Mouse (Mus musculus): Measurements from ENCODE around the gene Map2k1. TPM values are rescaled to one million over a fixed set of nuclear protein-coding genes. Genes with fewer than 3 reads are reported as not detected.
"Not testable (repeated sequence)": the region's sequence is repeated elsewhere in the genome, so short reads cannot be mapped to it uniquely, and the experiment has no call there.

Gene Map2k1
- total and polyA plus RNA-seq, 3 experiments, result 30.0 to 47.5 (median 47.2) TPM

DNA sequence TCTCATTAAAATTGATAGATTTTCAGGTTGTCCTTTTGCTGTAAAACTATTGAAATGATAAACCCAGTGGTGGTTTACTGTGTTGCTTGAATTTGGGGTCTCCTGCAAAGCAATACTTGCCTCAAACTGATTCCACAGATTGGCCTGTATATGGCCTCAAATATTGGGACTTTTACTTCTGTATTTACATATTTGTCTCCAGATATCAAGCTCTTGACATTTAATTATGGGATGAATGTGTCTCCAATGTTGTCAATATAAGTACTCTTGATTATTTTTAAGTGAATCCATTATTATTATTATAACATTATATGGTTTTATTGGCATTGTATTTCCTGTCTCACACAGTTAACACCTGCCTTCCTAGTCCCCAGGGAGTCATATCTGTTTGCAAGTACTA is 79.1 kb downstream of the Map2k1 start:
- H3K79me2 ChIP-seq (replicated peaks; ENCODE audit: control insufficient read depth, insufficient read depth, low read length), result no peaks in the 10 kb centered on the region; the same call in 1 of the 2 replicates
- no peak overlapping the region for H3K9ac ChIP-seq (ENCODE audit: low read depth, low read length)
- H3K4me3 ChIP-seq, result peak overlapping the region; percentile 91
- no peak for DNase-seq
- intact Hi-C loops (cut with DNase I), result no loop called here
- TF ChIP-seq CTCF (IDR thresholded peaks at IDR 0.05) (no peak), EP300 (IDR thresholded peaks at IDR 0.05; ENCODE audit: insufficient read depth, low read depth, low read length) (no peak), POLR2A (IDR thresholded peaks at IDR 0.05; ENCODE audit: insufficient read depth, low read depth, low read length) (no peak)
- peaks cover 13% of the 10 kb centered on the region for H3K36me3 ChIP-seq (ENCODE audit: control insufficient read depth, insufficient read depth, low read length)
- H3K4me1 ChIP-seq (ENCODE audit: control insufficient read depth, insufficient read depth, low read length), result peaks cover 4% of the 10 kb centered on the region
- H3K27me3 ChIP-seq (ENCODE audit: control insufficient read depth, insufficient read depth, low read length), result no peaks in the 10 kb centered on the region
- H3K27ac ChIP-seq, result no peak overlapping the region

DNA sequence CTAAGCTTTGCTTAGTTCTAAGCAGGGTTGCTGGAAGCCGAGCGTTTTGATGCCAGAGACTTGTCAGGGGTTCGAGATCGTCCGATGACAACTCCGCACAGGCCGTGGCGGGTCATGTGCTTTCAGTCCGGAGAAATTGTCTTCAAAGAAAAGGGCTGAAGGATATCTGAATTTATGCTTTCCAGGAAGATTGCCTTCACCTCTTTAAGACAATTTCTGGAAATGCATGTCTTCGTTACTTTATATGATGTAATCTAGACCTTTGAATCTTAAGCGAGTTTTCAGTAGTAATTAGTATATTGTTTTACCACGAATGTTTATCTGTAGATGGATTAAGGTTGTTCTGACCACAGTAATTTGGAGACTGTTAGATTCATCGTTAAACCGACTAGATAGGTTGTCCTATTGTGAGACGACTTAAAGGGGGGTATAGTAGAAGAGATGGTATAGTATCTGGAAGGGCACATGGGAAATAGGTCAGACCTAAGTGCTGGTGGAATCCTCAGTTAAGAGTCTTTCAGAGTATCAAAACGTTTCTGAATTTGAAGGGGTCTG is 79.7 kb downstream of the Map2k1 start:
- intact Hi-C loops (cut with DNase I), result no loop called here
- TF ChIP-seq CTCF (IDR thresholded peaks at IDR 0.05), result no peak
- TF ChIP-seq EP300 (IDR thresholded peaks at IDR 0.05; ENCODE audit: insufficient read depth, low read depth, low read length), result no peak
- TF ChIP-seq POLR2A (IDR thresholded peaks at IDR 0.05; ENCODE audit: insufficient read depth, low read depth, low read length), result no peak
- under 1% methylated on average over 16 of the region's 16 CpGs for WGBS
- no peak for DNase-seq
- peak overlapping the region; percentile 91 for H3K4me3 ChIP-seq
- H3K4me1 ChIP-seq (ENCODE audit: control insufficient read depth, insufficient read depth, low read length), result peaks cover 4% of the 10 kb centered on the region
- H3K9ac ChIP-seq (ENCODE audit: low read depth, low read length), result peak overlapping the region; percentile 85
- no peaks in the 10 kb centered on the region for H3K27me3 ChIP-seq (ENCODE audit: control insufficient read depth, insufficient read depth, low read length)
- H3K79me2 ChIP-seq (replicated peaks; ENCODE audit: control insufficient read depth, insufficient read depth, low read length), result no peaks in the 10 kb centered on the region; the same call in 1 of the 2 replicates
- H3K36me3 ChIP-seq (ENCODE audit: control insufficient read depth, insufficient read depth, low read length), result peaks cover 12% of the 10 kb centered on the region
- peak overlapping the region; percentile 98 for H3K27ac ChIP-seq

DNA sequence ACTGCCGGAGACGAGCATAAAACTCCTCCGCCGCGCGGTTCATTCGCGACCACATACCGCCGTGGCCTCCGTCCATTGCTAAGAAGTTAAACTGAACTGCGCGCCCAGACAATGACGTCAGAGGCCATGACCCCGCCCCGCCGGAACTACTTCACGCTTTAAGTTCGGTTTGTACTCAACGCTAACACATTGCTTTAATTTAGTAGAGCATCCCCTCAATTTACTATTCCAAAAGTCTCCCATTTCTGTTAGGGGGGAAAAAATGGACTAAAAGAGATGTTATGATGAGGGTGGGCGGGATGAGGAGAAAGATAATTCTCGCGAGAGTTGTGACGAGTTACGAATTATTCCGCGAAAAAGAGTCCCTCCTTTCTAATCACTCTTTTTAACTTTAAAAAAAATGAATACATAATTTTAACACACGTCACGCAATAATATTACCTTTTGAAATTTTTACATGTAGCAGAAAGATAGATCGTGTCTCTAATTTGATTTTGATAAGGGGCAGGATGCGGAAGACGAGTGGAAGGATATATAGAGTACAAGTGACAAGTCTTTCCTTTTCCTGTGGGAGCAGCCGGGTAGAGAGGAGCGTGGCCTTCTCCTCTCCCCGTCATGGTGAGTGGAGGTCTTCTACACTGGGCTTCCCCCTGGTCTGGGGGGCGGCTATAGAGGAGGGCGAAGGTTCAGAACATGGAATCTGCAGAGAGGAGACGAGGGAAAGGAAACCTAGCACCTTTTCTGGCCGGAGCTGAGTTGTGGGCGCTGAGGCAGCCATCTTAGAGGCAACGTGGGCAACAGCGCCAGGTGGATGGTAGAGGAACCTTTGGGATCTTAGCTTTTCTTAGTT is 80.4 kb downstream of the Map2k1 start, which contains the start of the genes Zwilch and Rpl4:
TSS of gene Zwilch (minus strand) at position 289 of the 850 bp plus-strand sequence.
TSS of gene Rpl4 (plus strand) at position 560 of the 850 bp plus-strand sequence.
- no peaks in the 10 kb centered on the region; the same call in 1 of the 2 replicates for H3K79me2 ChIP-seq (replicated peaks; ENCODE audit: control insufficient read depth, insufficient read depth, low read length)
- peak within 1 kb of the TSS; percentile 85 for H3K9ac ChIP-seq (ENCODE audit: low read depth, low read length)
- H3K4me1 ChIP-seq (ENCODE audit: control insufficient read depth, insufficient read depth, low read length), result peaks cover 2% of the 10 kb centered on the region
- H3K27me3 ChIP-seq (ENCODE audit: control insufficient read depth, insufficient read depth, low read length), result no peaks in the 10 kb centered on the region
- TF ChIP-seq CTCF (IDR thresholded peaks at IDR 0.05), result no peak
- peak; percentile 98 for TF ChIP-seq POLR2A (IDR thresholded peaks at IDR 0.05; ENCODE audit: insufficient read depth, low read depth, low read length)
- peak; percentile 48; the same call in 1 of the 2 replicates for TF ChIP-seq EP300 (IDR thresholded peaks at IDR 0.05; ENCODE audit: insufficient read depth, low read depth, low read length)
- intact Hi-C loops (cut with DNase I), result no loop called here
- peak; percentile 83 to 85 for DNase-seq
- peak within 1 kb of the TSS; percentile 98 for H3K27ac ChIP-seq
- peak within 1 kb of the TSS; percentile 91 for H3K4me3 ChIP-seq
- peaks cover 6% of the 10 kb centered on the region for H3K36me3 ChIP-seq (ENCODE audit: control insufficient read depth, insufficient read depth, low read length)
- under 1% methylated on average over 42 of the region's 42 CpGs for WGBS

DNA sequence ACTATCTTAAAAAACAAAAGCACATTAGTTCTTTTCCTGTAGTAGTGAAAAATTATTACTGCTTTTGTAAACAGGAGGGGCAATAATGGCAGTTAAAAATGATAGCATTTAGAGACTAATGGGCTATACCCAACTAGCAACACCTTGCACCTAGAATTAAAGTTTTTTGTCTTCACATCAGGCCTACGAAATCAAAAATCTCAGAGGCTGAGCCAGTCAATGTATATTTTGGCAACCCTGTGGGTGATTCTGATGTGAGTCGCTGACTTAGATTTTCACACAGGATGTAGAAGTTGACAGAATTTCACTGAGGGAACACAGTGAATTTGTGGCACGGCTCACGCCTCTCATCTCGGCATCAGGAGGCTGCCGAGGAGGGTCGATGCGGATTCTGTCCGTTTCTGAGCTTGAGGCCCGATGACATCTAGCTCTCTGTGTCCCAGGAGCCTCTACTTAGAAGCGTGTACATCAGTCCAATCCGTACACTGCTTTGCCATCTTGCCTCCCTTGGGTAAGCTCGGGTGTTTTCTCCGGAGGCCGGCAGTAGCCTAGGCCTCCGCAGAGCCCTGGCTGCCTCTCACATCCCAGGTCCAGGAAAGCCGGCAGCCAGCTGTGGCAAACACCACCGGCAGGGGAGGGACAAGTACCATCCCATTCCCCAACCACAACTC is 81.2 kb downstream of the Map2k1 start:
- peaks cover 2% of the 10 kb centered on the region for H3K4me1 ChIP-seq (ENCODE audit: control insufficient read depth, insufficient read depth, low read length)
- H3K27me3 ChIP-seq (ENCODE audit: control insufficient read depth, insufficient read depth, low read length), result no peaks in the 10 kb centered on the region
- TF ChIP-seq EP300 (IDR thresholded peaks at IDR 0.05; ENCODE audit: insufficient read depth, low read depth, low read length) (no peak), CTCF (IDR thresholded peaks at IDR 0.05) (peak; percentile 27), POLR2A (IDR thresholded peaks at IDR 0.05; ENCODE audit: insufficient read depth, low read depth, low read length) (no peak)
- no peaks in the 10 kb centered on the region; the same call in 1 of the 2 replicates for H3K79me2 ChIP-seq (replicated peaks; ENCODE audit: control insufficient read depth, insufficient read depth, low read length)
- intact Hi-C loops (cut with DNase I), result no loop called here
- WGBS, result 2% methylated on average over 18 of the region's 18 CpGs
- H3K9ac ChIP-seq (ENCODE audit: low read depth, low read length), result peak overlapping the region; percentile 36
- H3K36me3 ChIP-seq (ENCODE audit: control insufficient read depth, insufficient read depth, low read length), result peaks cover 5% of the 10 kb centered on the region
- DNase-seq, result no peak
- peak overlapping the region; percentile 98 for H3K27ac ChIP-seq
- peak overlapping the region; percentile 91 for H3K4me3 ChIP-seq

DNA sequence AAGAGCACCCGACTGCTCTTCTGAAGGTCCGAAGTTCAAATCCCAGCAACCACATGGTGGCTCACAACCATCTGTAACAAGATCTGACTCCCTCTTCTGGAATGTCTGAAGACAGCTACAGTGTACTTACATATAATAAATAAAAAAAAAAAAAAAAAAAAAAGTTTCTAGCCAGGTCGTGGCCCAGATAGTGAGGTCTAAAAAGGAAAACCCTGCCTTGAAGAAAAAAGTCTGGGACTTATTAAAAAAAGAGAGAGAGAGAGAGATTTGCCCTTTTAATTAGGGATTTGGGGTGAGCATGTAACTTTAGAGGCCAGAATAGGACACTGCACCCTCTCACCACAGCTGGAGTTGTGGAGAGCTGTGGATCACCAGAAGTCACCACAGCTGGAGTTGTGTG is 83.5 kb downstream of the Map2k1 start:
- H3K9ac ChIP-seq (ENCODE audit: low read depth, low read length); H3K36me3 ChIP-seq (ENCODE audit: control insufficient read depth, insufficient read depth, low read length); H3K27me3 ChIP-seq (ENCODE audit: control insufficient read depth, insufficient read depth, low read length); H3K4me3 ChIP-seq; intact Hi-C loops (cut with DNase I); H3K4me1 ChIP-seq (ENCODE audit: control insufficient read depth, insufficient read depth, low read length); H3K79me2 ChIP-seq (replicated peaks; ENCODE audit: control insufficient read depth, insufficient read depth, low read length); H3K27ac ChIP-seq; DNase-seq: not testable (repeated sequence)
- 86% methylated on average over 3 of the region's 3 CpGs for WGBS
